Mouse (Mus musculus) intestine, embryonic 14.5 days (tissue): ENCODE measurements around the gene Cdc14a. TPM values are rescaled to one million over a fixed set of nuclear protein-coding genes. Genes with fewer than 3 reads are reported as not detected.

Experiments
- ATAC-seq: fragments of 200-750 bp; cut with Nextera tagmentation; replicated peaks from 2 replicates; pipeline ENCODE4 v1.8.0; 2017; ENCODE audit warnings: low read depth, moderate number of reproducible peaks, moderate TSS enrichment, moderate library complexity; ENCODE audit not compliant: low FRiP score, low TSS enrichment
- DNase-seq: peaks from one replicate; pipeline ENCODE4 v3.0.0-alpha.2; 2018; ENCODE audit warnings: low spot score
- H3K27ac ChIP-seq: fragments of 300-500 bp; sonication (generic); 2 replicates; pipeline ENCODE4 v1.5.1; 2014; ENCODE audit warnings: low read depth, mild to moderate bottlenecking, control low read depth
- H3K27me3 ChIP-seq: fragments of 300-500 bp; sonication (generic); replicated peaks from 2 replicates; pipeline ENCODE4 v1.6.1; 2014; ENCODE audit warnings: low read length, control low read depth; ENCODE audit not compliant: control insufficient read depth, insufficient read depth
- H3K36me3 ChIP-seq: fragments of 300-500 bp; sonication (generic); 2 replicates; pipeline ENCODE4 v1.6.1; 2014; ENCODE audit warnings: low read length, control low read depth; ENCODE audit not compliant: control insufficient read depth, insufficient read depth
- H3K4me1 ChIP-seq: fragments of 300-500 bp; sonication (generic); replicated peaks from 2 replicates; pipeline ENCODE4 v1.6.1; 2014; ENCODE audit warnings: low read length, control low read depth, mixed read lengths; ENCODE audit not compliant: control insufficient read depth, insufficient read depth
- H3K4me2 ChIP-seq: fragments of 300-500 bp; sonication (generic); 2 replicates; pipeline ENCODE4 v1.6.1; 2014; ENCODE audit warnings: low read length
- H3K4me3 ChIP-seq: fragments of 300-500 bp; sonication (generic); 2 replicates; pipeline ENCODE4 v1.5.1; 2014; ENCODE audit warnings: low read depth, low read length, control low read depth, mixed read lengths
- H3K9ac ChIP-seq: fragments of 300-500 bp; sonication (generic); 2 replicates; pipeline ENCODE4 v1.6.1; 2014; ENCODE audit warnings: mild to moderate bottlenecking, low read length
- H3K9me3 ChIP-seq: fragments of 300-500 bp; sonication (generic); 2 replicates; pipeline ENCODE4 v1.6.1; 2016; ENCODE audit warnings: low read length, control low read depth; ENCODE audit not compliant: control insufficient read depth
- WGBS: fragments of 180-500 bp; shearing (Covaris S2); extraction: QIAGEN DNeasy Blood & Tissue Kit; methylation state at CpG from one replicate; pipeline ENCODE4 v1.1.7; 2014; 5-methylcytosine and 5-hydroxymethylcytosine counted together
- polyA plus RNA-seq: library from polyadenylated mRNA; unstranded; fragments of >200 nt; fragmentation: Nextera tagmentation; extraction: Ambion mirVana; gene quantifications from 2 replicates; pipeline ENCODE4 v1.2.1, GENCODE M21; 2014

The Cdc14a gene
- polyA plus RNA-seq, 1 experiment from 2014 or later = 8.8 TPM

- no peaks in the 10 kb centered on the region for H3K36me3 ChIP-seq
- no peak for ATAC-seq
- no peaks in the 10 kb centered on the region for H3K4me1 ChIP-seq
- no peak for DNase-seq
- H3K27me3 ChIP-seq = no peaks in the 10 kb centered on the region
- H3K27ac ChIP-seq = no peak overlapping the region
- no peak overlapping the region for H3K4me3 ChIP-seq
- H3K9me3 ChIP-seq = no peaks in the 10 kb centered on the region
- no peak overlapping the region for H3K9ac ChIP-seq
- H3K4me2 ChIP-seq = no peak overlapping the region
- WGBS = 84% methylated on average over 5 of the region's 5 CpGs
These were observed 191.1 kb downstream of the Cdc14a start for GRCm38 (mm10) chr3:116232763-116233162.

DNA sequence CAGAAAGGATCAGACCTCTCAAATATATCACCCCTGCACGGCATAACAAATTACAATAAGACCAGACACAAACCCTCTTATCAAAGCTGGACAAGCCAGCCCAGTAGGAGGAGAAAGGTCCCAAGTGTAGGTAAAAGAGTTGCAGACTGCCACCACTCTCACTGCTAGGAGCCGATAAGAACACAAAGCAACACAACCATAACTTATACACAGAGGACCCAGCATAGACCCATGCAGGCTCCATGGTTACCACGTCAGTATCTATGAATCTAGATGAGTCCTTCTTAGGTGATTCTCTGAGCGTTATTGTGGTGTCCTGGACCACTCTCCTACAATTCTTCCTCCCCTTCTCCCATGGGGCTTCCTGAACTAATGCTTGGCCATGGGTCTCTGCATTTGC lies 194.5 kb downstream of the Cdc14a start:
- DNase-seq (no peak), ATAC-seq (no peak)
- WGBS = 77% methylated on average over 4 of the region's 4 CpGs
- Histone ChIP-seq H3K27me3 (no peaks in the 10 kb centered on the region), H3K4me2 (no peak overlapping the region), H3K36me3 (no peaks in the 10 kb centered on the region), H3K4me3 (no peak overlapping the region), H3K9me3 (no peaks in the 10 kb centered on the region), H3K27ac (no peak overlapping the region), H3K9ac (no peak overlapping the region), H3K4me1 (no peaks in the 10 kb centered on the region)

DNA sequence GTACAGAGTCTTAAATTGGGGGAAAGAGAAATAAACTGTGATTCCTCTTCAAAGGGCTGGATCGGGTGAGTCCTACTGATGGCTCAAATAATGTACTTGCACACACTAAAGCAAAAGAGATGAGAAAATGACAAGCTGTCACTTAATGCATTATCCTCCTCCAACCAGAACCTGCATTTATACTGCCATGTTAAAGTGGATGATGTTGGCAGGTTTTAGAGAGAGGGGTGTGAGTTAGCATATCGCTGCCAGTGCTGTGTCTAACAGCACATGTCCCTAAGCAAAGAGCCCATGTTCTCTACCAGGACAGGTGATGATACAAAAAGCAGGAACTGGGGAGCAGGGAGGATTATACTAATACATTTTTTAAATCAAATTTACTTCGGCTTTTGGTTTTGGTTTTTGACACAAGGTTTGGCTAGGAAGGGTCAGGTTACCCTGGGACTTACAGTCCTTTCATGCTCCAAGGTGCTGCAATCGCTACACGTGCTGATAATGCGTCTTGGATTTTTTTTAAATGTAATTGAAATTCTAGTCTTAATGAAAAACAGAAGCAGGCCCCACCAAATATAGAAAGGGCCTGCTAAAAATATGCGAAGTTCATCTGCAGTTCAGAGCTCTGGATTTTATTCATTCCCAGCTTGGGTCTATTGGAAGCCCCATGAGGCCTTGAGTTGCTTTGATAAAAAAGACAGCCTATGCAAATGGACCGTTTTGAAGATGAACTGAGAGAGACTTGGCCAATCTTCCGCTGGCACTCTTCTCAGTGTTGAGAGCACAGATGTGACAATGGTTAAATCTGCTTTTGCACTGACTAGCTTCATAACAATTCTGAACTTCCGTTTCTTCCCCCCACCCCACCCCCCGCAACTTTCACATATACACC lies 195.2 kb downstream of the Cdc14a start:
- H3K27ac ChIP-seq = no peak overlapping the region
- H3K4me3 ChIP-seq = no peak overlapping the region
- H3K27me3 ChIP-seq = no peaks in the 10 kb centered on the region
- DNase-seq (no peak), ATAC-seq (no peak)
- no peak overlapping the region for H3K4me2 ChIP-seq
- H3K9me3 ChIP-seq = no peaks in the 10 kb centered on the region
- no peaks in the 10 kb centered on the region for H3K4me1 ChIP-seq
- WGBS = 60% methylated on average over 11 of the region's 11 CpGs
- H3K36me3 ChIP-seq = no peaks in the 10 kb centered on the region
- no peak overlapping the region for H3K9ac ChIP-seq

- 62% methylated on average over 5 of the region's 5 CpGs for WGBS
- no peaks in the 10 kb centered on the region for H3K9me3 ChIP-seq
- no peaks in the 10 kb centered on the region for H3K36me3 ChIP-seq
- ATAC-seq = no peak
- H3K27me3 ChIP-seq = no peaks in the 10 kb centered on the region
- no peak overlapping the region for H3K9ac ChIP-seq
- no peak for DNase-seq
- no peaks in the 10 kb centered on the region for H3K4me1 ChIP-seq
- H3K27ac ChIP-seq = no peak overlapping the region
- no peak overlapping the region for H3K4me2 ChIP-seq
- no peak overlapping the region for H3K4me3 ChIP-seq
These were observed 196.4 kb downstream of the Cdc14a start for GRCm38 (mm10) chr3:116227383-116227782.

GRCm38 (mm10) chr3:116226915-116227314 lies 196.9 kb downstream of the Cdc14a start:
- Histone ChIP-seq H3K36me3 (no peaks in the 10 kb centered on the region), H3K4me3 (no peak overlapping the region), H3K27me3 (no peaks in the 10 kb centered on the region), H3K4me1 (peaks cover 1% of the 10 kb centered on the region; the same call in 1 of the 2 replicates), H3K4me2 (no peak overlapping the region), H3K9me3 (no peaks in the 10 kb centered on the region), H3K27ac (no peak overlapping the region), H3K9ac (no peak overlapping the region)
- no peak for DNase-seq
- WGBS = 87% methylated on average over 6 of the region's 6 CpGs
- ATAC-seq = no peak

Other genes starting within 250 kb of the Cdc14a start
- 0.97 and 1.4 TPM in 2 replicates for gene Gpr88, start 170.5 kb downstream of the Cdc14a start, polyA plus RNA-seq
- 76.1 and 77.0 TPM in 2 replicates for gene Rtca, start 84.2 kb upstream of the Cdc14a start, polyA plus RNA-seq
- 13.8 and 17.2 TPM in 2 replicates for gene Dbt, start 89.0 kb upstream of the Cdc14a start, polyA plus RNA-seq
- gene Lrrc39, start 138.9 kb upstream of the Cdc14a start, polyA plus RNA-seq = 1.1 and 1.5 TPM in 2 replicates
- 18.8 and 25.3 TPM in 2 replicates for gene Sass6, start 170.9 kb upstream of the Cdc14a start, polyA plus RNA-seq
- gene Trmt13, start 190.6 kb upstream of the Cdc14a start, polyA plus RNA-seq = 29.0 and 33.4 TPM in 2 replicates
- gene Mfsd14a, start 238.6 kb upstream of the Cdc14a start, polyA plus RNA-seq = 91.8 and 100 TPM in 2 replicates